Mouse (Mus musculus): ENCODE data around the gene Actl11.

Actl11 gene

DNA sequence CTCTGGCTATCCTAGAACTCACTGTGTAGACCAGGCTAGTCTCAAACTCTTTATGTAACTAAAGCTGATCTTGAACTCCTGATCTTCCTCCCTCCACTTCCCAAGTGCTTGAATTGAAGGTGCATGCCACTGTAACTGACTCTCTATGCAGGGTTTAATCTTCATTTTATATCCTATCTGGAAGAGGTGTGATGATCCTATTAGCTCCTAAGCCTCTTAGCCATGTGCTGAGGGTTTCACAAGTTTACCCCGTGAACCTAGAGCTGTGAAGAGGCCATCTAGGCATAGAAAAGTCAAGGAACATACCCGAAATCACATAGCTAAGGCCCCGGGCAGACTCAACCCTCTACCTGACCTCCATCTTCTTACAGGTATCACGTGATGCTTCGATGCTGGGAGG lies 8.8 kb upstream of the Actl11 start:
- DNase-seq (ENCODE audit: low read depth in 1 of 2, low spot score in 2 of 2): no peak

DNA sequence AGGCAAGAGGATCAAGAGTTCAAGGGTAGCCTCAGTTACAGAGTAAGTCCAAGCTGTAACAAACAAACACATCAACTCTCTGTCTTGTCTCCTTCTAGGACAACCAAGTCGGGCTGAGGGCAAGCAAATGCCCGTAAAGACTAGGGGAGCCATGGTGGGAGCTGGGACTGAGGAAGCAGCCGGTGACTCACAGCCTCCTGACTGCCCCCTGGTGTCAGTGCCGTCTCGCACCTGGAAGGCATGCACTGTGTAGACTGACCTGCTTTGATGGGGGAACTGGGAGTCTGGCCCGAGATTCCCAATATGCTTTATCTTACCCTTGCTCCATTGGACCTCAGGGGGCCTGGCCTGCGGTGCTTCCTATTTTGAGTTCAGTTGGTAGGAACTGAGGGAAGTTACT lies 5.2 kb upstream of the Actl11 start:
- peak in 1 of 2 experiments; percentile 32 for DNase-seq (ENCODE audit: low read depth in 1 of 2, low spot score in 2 of 2)

DNA sequence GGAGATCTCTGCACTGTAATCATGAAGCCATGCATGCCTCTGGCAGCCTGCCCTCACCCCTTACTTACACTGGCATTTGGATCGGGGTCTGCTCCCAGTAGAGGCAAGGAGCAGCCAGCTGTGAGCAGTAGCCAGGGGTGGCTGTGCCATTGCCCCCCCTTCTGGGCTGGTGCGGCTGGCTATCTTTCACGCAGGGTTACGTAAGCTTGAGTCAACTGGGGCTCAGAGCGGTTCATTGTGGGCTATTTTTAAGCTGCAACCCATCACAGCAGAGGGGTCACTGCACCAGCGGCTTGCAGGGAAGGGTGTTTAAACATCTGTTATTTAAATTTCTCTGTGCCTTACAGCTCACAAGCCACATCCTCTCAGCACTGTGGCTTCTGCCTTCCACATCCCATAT lies 4.3 kb upstream of the Actl11 start:
- DNase-seq (ENCODE audit: low read depth in 1 of 2, low spot score in 2 of 2): no peak

DNA sequence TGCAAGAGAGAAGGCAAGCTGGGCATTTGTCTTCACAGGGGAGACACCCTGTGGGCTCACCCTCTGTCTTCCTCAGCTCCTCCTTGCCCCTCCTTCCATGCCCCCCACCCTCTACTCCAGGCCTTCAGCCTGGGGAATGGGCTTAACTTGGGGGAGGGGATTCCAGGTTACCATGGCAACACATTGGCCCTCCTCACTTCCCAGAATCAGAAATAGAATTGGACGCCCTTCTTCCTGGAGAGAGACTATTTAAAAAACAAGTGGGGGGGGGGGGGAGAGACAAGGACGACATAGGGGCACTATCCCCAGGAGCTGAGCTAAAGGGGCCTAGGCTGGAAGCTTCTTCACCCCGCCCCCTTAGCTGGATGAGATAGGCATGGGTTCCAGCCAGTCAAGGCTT lies 3.0 kb upstream of the Actl11 start:
- DNase-seq (ENCODE audit: low read depth in 1 of 2, low spot score in 2 of 2): no peak

DNA sequence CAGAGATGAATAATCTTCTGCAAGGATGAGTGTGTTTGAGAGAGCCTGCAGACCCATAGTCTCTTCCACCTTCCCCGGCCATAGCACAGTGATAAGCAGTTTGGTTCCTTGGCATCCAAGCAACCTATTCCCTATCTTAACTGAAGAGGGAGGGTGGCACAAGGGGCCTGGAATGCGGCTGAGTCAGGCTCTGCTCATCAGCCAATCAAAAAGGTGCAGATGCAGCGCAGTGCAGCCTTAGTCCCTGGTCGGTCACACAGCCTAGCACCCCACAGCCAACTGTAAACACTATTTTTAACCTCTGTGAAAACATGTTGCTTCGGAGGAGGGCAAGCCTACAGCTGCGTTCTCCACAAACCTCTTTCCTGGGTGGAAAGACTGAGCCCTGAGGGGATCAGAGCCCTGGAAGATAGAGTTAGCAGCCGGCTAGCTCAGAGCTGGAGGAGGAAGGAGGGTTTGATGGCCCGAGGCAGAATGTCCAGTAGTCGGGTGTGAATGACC lies 1.3 kb upstream of the Actl11 start:
- DNase-seq (ENCODE audit: low read depth in 1 of 2, low spot score in 2 of 2): no peak

DNA sequence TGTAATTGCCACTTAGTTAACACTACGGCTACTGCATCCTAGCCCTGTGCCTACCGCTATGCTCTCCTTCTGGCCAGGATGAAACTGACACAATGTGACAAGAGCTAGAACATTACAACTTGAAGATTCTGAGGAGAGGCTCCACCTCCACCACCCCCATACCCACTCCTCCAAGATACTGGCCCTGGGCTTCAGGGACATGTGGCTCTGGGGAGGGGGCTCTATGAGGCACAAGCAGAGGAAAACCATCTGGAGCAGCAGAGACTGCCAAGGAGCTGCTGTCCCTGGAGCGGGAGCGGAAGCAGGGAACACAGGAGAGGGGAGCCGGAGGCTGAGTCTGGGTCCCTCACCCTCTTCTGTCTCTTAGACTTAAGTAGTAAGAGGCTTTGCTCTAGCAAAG lies 520 bp upstream of the Actl11 start:
- DNase-seq (ENCODE audit: low read depth in 1 of 2, low spot score in 2 of 2): no peak

DNA sequence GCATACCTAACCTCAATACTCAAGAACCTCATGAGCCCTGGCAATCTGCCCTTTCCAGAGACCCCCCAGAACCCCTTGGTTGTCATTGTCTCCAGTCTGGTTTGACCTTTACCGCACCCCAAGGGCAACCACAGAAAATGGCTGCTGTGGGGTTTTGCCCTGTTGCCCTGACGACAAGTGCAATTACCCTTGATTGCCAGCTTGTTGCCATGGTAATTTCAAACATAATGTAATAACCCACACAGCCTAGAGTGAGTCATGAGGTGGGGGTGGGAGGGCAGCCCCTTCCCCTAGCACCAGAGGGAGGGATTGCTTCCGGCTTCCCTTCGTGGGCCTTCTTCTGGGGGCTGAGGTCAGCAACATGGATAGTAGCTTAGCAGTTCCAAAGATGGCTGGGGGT lies 4.0 kb downstream of the Actl11 start:
- DNase-seq (ENCODE audit: low read depth in 1 of 2, low spot score in 2 of 2): no peak

DNA sequence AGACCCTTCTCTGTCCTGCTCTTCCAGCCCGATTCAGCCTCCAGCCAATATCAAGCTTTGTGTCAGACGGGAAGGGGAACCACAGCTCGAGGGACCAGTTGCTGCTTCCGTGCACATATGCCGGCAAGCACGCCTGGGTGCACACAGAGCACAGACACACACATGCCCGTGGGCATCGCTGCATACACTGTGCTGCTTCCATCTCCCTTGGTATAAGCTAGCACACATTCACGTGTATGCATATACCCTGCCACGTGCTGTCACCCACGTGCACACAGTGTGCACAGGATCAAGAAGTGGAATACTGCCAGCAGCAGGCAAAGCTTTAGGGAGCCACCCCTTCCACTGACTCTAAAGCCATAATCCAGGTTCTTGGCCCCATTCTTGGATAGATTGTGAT lies 5.9 kb downstream of the Actl11 start:
- DNase-seq (ENCODE audit: low read depth in 1 of 2, low spot score in 2 of 2): no peak

DNA sequence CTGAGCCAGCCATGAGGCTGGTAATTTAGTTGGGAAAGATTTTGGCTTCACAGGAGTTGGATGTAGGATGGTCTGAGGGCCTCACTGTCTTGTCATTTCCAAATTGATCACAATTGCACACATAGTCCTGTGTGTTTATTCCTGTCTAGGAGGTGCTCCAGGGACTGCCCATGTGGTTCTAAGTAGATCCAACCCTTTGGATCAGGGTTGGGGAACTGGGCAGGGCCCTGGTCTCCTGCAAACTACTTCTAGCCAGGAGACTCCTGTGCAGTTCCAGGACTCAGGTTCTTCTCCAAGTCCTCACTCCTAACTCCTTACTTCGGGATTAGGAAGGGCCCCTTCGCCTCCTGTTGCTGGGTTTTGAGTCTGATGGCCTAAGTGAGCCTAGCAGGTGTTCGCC lies 7.1 kb downstream of the Actl11 start, which contains the start of gene Camkv:
Gene Camkv, plus strand, starts transcription at position 301 of the 400 bp plus-strand sequence.
- no peak for DNase-seq (ENCODE audit: low read depth in 1 of 2, low spot score in 2 of 2)

DNA sequence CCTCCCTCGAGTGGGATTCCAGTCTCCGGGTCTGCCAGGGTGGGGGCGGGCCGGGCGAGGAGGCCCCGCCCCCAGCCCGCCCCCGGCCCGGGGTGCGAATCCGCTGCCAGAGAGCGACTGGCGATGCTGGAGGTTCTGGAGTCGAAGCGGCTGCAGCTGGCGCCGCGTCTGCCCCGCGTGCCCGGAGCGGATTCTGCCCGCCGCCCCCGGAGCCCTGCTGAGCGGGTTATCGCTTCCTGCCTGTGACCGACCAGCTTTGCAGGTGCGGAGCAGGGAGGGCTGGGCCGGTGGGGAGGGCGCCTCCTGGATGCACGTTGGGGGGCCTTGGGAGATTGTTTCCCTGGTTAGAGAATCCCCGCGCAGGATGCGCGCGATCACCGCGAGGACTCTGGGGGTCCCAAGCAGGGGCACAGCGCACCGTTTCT lies 7.5 kb downstream of the Actl11 start:
- no peak for DNase-seq (ENCODE audit: low read depth in 1 of 2, low spot score in 2 of 2)

DNA sequence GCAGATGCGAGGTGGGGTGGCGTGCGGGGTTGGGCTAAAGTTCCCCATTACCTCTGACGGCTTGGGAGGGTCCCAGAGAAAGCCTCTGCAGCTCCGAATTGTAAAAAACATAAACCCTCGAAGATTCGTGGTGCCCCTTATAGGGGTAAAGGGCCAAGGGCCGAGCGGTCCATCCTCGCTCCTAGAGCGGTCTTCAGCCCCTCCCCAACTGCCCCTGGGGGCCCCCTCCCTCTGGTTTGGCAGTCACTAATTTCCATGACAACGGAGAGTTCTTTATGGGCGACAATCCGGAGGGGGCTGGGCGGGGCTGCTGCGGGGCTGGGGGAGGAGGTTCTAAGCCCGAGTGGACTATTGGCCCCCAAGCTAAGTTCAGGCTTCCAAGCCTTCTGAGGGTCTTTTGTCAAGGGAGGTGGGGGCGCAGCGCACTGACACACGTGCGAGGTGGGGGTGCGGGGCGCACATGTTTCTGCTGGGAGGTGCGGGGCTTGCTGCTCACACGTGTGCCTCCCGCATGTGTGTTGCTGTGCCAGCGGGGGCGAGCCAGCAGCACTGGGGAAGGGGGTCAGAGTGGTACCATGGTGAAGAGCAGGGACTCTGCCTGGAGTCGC lies 8.1 kb downstream of the Actl11 start:
- DNase-seq (ENCODE audit: low read depth in 1 of 2, low spot score in 2 of 2): no peak

DNA sequence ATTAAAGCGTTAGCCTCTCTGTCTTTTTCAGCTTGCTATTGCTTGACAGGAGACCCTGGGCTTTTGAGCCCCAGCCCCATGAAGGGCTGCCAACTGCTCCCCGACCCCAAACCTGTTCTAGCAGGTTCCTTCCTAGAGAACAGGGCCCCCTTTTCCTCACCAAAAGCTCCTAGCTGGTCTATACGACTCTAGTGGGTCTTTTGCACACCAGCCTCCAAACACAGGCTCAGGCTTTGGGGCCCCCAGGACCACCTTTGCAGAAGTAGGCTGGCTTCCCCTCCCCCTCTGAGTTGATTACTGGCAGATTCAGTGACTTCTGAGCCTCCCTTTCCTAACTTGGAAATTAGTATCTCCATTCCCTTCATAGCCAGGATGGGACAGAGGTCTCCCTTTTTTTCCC lies 8.6 kb downstream of the Actl11 start:
- DNase-seq (ENCODE audit: low read depth in 1 of 2, low spot score in 2 of 2): no peak

DNA sequence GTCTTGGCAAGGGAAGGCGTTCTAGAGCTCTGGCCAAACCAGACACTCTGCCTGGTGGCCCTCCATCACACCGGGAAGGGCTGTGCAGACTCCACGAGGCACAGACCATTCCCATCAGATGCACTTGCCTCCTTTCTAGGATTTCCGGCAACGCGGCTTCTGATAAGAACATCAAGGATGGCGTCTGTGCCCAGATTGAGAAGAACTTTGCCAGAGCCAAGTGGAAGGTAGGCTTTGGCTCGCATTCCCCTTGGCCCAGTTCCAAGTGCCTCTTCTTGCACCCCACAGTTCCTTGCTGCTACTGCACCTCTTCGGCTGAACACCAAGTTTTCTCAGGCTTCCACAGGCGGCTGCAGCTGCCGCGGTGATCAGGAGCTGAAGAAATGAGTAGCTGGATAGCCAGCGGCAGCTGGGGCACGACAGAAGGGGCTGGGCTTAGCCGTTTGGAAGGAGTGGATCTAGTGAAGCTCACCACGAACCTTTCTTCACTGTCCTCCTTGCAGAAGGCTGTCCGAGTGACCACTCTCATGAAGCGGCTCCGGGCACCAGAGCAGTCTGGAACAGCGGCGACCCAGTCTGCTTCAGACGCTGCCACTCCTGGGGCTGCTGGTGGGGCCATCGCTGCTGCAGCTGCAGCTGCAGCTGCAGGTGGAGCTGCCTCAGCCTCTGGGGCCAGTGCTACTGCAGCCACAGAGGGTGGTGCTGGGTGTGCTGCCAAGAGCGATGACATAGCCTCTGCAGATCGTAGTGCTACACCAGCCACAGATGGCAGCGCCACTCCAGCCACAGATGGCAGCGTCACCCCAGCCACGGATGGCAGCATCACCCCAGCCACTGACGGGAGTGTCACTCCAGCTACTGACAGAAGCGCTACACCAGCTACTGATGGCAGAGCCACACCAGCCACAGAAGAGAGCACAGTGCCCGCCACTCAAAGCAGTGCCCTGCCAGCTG lies 19.2 kb downstream of the Actl11 start:
- no peak for DNase-seq (ENCODE audit: low read depth in 1 of 2, low spot score in 2 of 2)

DNA sequence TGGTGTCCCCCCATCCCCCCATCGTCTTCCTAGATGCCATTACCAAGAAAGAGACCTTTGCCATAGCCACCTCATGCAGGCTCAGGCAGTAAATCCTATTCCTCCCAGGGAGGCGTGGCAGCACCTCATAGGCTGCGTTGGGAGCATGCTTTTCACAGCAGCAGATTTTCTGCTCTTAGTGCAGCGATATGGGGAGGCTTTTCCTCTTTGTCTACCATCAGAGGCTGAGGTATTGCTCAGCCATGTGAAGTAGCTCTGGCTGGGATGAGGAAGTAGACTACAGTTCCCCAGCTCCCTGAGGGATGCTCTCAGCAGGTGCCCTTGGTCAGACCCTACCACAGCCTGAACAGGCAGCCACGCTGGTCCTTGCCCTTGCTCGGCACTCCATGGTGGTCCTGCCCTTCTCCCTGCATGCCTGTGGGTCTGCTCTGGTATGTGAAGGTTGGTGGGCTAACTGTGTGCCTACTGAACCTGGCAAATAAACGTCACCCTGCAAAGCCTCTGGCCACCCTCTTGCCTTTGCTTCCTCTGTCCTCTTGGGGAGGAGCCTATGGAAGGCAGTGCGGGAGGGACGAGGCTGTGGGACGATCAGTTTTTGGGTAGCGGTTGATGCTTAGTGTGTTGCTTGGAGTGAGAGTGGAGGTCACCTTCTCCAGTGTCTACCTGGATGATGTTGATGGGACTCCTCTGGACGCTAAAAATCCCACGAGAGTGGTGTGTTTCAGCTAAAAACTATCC lies 21.1 kb downstream of the Actl11 start:
- no peak for DNase-seq (ENCODE audit: low read depth in 1 of 2, low spot score in 2 of 2)

DNA sequence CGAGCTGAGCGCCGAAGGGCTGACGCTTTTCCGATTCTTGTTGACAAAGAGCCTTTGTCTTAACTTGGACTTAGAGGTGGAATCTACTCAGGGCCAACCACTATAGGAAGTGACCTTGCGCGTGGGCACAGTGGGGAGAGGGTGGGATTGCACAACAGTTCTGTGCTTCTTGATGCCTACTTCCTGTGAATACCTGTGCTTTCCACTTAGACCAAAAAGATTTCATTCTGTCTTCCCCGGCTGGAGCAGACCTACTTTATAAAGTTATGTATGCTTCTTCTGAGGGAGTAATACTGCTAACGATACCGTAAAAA lies 21.6 kb downstream of the Actl11 start, which contains the start of gene Traip:
Gene Traip, plus strand, starts transcription at position 215 of the 314 bp plus-strand sequence.
- no peak for DNase-seq (ENCODE audit: low read depth in 1 of 2, low spot score in 2 of 2)

DNA sequence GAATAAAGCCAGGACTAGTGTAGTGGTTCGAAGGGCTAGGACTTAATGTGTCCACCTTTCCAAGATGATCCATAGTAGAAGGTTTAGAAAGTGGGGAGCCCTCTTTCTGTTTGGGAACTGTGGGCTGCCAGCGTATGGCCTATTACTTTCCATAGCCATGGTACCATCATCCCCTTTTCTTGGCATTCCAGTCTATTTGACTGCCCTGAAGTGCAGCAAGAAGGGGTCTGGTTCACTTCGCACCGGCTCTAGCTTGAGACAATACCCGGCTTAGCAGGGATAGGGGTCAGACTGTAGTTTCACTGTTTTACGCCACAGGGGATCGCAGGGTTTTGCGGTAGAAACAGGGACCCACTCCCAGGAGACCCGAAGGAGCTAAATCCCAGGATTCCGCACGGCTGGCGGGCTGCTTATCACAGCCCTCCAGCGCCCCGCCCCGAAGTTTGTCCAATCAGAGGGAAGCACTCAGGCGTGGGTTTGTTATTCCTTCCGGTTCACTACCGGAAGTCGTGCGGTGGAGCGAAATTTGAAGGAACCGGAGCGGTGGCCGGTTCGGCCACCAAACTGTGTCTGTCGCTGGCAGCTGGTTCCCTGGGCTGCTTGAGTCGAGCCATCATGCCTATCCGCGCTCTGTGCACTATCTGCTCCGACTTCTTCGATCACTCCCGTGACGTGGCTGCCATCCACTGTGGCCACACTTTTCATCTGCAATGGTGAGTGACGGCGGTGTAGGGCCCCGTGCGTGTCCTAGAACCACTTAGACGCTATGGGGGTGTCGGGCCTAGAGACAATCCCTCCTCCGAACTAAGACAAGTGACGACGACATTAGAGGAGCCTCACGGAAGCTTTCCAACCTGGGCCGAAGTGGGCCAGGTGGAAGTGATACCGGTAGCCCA lies 22.4 kb downstream of the Actl11 start:
- DNase-seq (ENCODE audit: low read depth in 1 of 2, low spot score in 2 of 2): peak; percentile 42 to 72

DNA sequence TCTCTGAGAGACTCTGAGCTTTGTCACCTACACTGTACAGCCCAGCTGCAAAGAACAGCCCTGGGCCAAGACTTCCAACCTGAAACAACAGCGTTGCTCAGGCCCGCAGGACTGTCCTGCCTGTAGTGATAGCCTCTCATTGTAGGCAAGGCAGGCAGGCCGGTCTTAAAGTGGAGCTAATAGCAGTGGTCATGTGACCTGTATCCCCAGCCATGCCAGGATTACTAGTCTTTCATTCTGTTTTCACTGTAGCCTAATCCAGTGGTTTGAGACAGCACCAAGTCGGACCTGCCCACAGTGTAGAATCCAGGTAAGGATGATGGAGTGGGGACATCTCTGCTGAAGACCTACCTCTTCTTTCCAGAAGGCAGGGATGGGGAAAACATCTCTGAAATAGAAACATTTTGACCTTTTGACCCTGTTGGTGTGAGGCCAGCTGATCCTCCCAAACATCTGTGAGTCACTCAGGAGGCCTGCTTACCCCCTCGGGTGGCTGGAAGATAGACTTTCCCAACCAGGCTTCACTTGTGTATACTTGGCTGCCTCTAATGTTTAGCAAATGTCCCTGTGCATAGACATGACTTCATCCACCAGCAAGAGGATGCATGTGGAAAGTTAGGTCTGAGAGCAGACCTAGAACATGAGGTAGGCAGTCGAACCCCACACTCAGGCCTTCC lies 27.5 kb downstream of the Actl11 start:
- DNase-seq (ENCODE audit: low read depth in 1 of 2, low spot score in 2 of 2): no peak

DNA sequence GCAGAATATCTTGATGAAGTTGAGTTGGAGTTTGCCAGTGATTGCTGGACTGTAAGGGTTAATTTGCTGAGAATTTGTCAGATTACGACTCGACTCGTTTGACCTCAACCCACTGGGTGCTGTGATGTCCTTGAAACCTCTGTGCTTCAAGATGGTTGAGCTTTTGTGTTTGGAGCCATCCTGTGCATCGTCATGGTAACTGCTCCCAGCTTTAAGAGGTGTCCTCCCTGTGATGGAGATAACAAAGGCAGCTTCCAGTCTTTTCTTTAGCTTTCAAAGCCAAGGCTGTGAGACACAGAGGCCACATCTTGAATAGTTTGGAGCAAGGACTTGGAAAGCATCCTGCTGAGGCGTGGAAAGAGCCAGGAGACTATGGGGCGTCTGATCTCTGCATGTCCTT lies 28.9 kb downstream of the Actl11 start:
- no peak for DNase-seq (ENCODE audit: low read depth in 1 of 2, low spot score in 2 of 2)

DNA sequence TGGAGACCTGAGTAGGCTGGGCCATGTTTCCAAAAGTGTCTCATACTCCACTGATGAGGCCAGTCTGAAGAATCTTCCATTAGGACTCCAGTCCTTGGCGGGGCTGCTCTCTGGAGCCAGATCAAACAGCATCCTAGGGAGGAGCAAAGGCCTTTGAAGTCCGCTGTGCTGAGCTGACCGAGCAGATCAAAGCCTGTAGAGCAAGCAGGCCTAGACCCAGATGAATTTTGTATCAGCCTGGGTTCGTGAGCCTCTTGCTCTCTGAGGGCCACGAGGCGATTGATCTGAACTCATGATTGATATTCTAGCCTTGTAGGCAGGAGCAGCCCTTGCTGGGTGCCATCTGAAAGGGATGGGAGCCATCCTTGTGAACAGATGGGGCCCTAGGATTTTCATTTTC lies 31.6 kb downstream of the Actl11 start:
- DNase-seq (ENCODE audit: low read depth in 1 of 2, low spot score in 2 of 2): no peak

DNA sequence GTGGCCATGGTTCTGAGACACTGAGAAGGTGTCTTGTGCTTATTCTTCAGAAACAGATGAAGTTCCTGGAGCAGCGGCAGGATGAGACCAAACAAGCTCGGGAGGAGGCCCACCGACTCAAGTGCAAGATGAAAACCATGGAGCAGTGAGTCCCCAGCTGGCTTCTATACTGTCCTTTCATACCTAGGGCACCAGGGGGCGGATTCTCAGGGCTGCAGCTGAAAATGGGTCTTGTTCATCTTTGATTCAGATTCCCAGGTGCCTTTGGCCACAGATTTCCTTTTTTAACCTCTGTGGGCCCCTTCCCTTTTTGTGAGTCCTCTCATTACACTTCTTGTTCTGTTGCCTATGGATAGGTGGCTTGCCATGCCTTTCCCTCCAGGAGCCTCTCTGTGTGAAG lies 32.7 kb downstream of the Actl11 start:
- no peak for DNase-seq (ENCODE audit: low read depth in 1 of 2, low spot score in 2 of 2)

Data from monocyte, adult 2 months (primary cell).